Mouse (Mus musculus) liver, embryonic 16.5 days (tissue): Measurements from ENCODE around the gene Lig3. TPM values are rescaled to one million over a fixed set of nuclear protein-coding genes. Genes with fewer than 3 reads are reported as not detected.

ENCODE experiments used
- ATAC-seq: fragments of 200-750 bp; cut with Nextera tagmentation; 2 replicates; pipeline ENCODE4 v1.8.0; 2017; ENCODE audit warnings: low read depth, mild to moderate bottlenecking, moderate number of reproducible peaks, moderate library complexity
- H3K27ac ChIP-seq: fragments of 300-500 bp; sonication (generic); 2 replicates; pipeline ENCODE4 v1.5.1; 2014; ENCODE audit warnings: mild to moderate bottlenecking, low read length
- H3K27me3 ChIP-seq: fragments of 300-500 bp; sonication (generic); 2 replicates; pipeline ENCODE4 v1.6.1; 2014; ENCODE audit warnings: low read depth, low read length, mixed read lengths; ENCODE audit not compliant: control insufficient read depth, insufficient read depth
- H3K36me3 ChIP-seq: fragments of 300-500 bp; sonication (generic); 2 replicates; pipeline ENCODE4 v1.6.1; 2014; ENCODE audit warnings: mild to moderate bottlenecking; ENCODE audit not compliant: control insufficient read depth, insufficient read depth
- H3K4me1 ChIP-seq: fragments of 300-500 bp; sonication (generic); 2 replicates; pipeline ENCODE4 v1.6.1; 2014; ENCODE audit warnings: low read depth, low read length, mixed read lengths; ENCODE audit not compliant: control insufficient read depth
- H3K4me2 ChIP-seq: fragments of 300-500 bp; sonication (generic); 2 replicates; pipeline ENCODE4 v1.6.1; 2014; ENCODE audit warnings: low read depth, low read length, mixed read lengths
- H3K4me3 ChIP-seq: fragments of 300-500 bp; sonication (generic); 2 replicates; pipeline ENCODE4 v1.5.1; 2014; ENCODE audit warnings: low read depth, mild to moderate bottlenecking, low read length
- H3K9ac ChIP-seq: fragments of 300-500 bp; sonication (generic); 2 replicates; pipeline ENCODE4 v1.6.1; 2014; ENCODE audit warnings: low read depth, low read length
- H3K9me3 ChIP-seq: fragments of 300-500 bp; sonication (generic); replicated peaks from 2 replicates; pipeline ENCODE4 v1.6.1; 2016; ENCODE audit warnings: low read length; ENCODE audit not compliant: control insufficient read depth
- WGBS: fragments of 180-500 bp; shearing (Covaris S2); extraction: QIAGEN DNeasy Blood & Tissue Kit; methylation state at CpG from one replicate; pipeline ENCODE4 v1.1.7; 2014; ENCODE audit not compliant: insufficient replicate concordance; 5-methylcytosine and 5-hydroxymethylcytosine counted together
- polyA plus RNA-seq: library from polyadenylated mRNA; unstranded; fragments of >200 nt; fragmentation: Nextera tagmentation; extraction: Ambion mirVana; gene quantifications from 2 replicates; pipeline ENCODE4 v1.2.1, GENCODE M21; 2015

Lig3 gene
- 7.9 and 8.4 TPM in 2 replicates for polyA plus RNA-seq

DNA sequence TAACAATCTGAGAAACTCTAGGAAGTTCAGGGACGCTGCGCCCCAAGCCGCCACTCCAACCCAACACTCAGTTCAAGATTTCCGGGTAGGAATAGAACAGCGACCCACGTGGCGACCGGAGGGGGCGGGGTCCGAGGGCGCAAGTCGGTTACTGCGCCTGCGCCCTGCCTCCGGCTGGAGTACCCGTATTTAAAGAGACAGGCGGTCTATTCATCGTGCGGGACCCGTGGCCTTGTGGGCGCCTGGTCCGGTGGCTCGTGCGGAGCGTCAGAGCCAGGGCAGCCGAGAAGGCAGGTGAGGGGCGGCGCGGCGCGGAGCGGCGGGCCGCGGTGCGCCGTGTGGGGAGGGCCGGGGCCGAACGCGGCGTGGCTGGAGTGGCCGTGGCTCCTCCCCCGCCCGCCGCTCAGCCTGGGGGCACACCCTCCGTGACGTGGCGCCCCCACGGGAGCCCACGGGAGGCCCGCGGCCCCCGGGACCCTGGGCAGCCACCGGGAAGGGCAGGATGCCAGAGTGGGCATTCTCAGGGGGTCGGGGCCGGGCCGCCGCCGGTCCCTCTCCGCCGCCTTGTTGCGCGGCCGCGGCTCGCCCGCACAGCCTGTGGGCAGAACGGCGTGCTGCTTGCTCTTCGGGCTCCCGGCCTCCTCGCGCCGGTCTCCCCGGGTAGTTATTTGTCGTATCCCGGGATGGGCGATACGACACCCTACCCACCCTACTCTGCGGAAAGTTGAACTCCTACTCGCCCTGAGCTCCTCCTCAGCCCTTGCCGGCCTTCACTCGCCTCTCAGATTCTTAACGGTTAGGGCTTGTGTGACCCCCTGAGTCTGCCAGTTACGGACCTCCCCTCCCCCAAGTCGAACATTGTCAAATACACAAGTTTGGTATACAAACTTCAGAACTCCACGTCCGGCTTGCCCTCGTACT lies at the start of gene Lig3:
Lig3 (plus strand) TSS at position 126 of the 921 bp plus-strand sequence.
- H3K27me3 ChIP-seq, result no peaks in the 10 kb centered on the region
- ATAC-seq, result peak; percentile 91
- peak within 1 kb of the TSS; percentile 77 for H3K27ac ChIP-seq
- H3K4me2 ChIP-seq, result peak within 1 kb of the TSS; percentile 74
- H3K9ac ChIP-seq, result peak within 1 kb of the TSS; percentile 88
- H3K9me3 ChIP-seq, result no peaks in the 10 kb centered on the region
- peaks cover 16% of the 10 kb centered on the region for H3K4me1 ChIP-seq
- no peaks in the 10 kb centered on the region for H3K36me3 ChIP-seq
- H3K4me3 ChIP-seq, result peak within 1 kb of the TSS; percentile 94
- under 1% methylated on average over 77 of the region's 90 CpGs for WGBS

DNA sequence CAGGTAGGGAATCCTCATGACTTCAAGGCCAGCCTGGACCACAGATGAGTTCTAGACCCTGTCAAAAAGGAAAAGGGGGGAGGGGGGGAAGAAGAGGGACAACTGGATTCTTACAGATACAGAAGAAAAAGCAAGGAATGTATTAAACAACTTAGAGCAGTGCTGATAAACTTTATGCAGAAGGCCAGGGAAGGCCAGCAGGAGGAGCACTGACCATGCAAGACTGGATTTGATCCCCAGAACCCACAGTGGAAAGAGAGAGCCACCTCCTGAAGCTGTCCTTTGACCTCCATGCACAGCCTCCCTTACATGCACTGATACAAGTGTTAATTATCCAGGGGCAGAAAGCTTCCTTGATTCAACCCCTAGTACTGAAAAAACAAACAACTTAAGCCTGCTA lies 46.7 kb upstream of the Lig3 start:
- no peak overlapping the region for H3K9ac ChIP-seq
- no peak; the same call in 1 of the 2 replicates for ATAC-seq
- no peak overlapping the region for H3K27ac ChIP-seq
- no peaks in the 10 kb centered on the region for H3K9me3 ChIP-seq
- H3K4me2 ChIP-seq, result no peak overlapping the region
- H3K4me3 ChIP-seq, result no peak overlapping the region
- H3K4me1 ChIP-seq, result no peaks in the 10 kb centered on the region
- H3K27me3 ChIP-seq, result no peaks in the 10 kb centered on the region
- no peaks in the 10 kb centered on the region for H3K36me3 ChIP-seq

DNA sequence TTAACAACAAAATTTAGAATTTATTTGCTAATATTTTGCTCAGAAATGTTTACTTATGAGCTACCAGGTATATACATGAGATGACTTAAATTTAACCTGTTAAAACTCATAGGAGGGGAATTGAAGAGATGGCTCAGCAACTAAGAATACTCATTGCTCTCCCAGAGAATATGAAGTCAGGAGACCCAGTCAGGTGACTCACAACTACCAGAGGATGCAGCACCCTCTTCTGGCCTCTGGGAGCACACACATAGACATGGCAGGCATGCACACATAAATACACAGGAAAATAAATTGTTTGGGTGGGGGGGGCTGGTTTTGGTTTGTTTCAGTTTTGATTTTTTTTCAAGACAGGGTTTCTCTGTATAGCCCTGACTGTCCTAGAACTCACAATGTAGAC lies 41.9 kb upstream of the Lig3 start:
- no peak for ATAC-seq
- Histone ChIP-seq H3K9me3 (no peaks in the 10 kb centered on the region), H3K9ac (no peak overlapping the region), H3K4me2 (no peak overlapping the region), H3K4me1 (no peaks in the 10 kb centered on the region), H3K4me3 (no peak overlapping the region), H3K27ac (no peak overlapping the region), H3K36me3 (no peaks in the 10 kb centered on the region), H3K27me3 (no peaks in the 10 kb centered on the region)

DNA sequence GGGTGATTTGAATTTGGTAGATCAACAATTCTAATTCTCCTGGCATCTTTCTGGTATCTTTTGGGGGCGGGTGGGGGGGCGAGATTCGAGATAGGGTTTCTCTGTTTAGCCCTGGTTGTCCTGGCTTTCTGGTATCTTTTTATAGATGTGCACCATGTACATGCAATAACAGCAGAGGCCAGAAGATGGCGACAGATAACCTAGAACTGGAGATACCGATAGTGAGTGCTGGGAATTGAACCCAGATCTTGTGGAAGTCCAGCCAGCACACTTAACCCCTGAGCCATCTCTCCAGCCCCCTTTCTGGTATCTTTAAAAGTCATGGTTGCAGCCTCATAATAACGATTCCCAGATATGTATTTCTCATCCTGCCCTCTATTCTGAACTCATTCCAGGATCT lies 34.8 kb upstream of the Lig3 start:
- Histone ChIP-seq H3K4me2 (no peak overlapping the region), H3K27me3 (no peaks in the 10 kb centered on the region), H3K4me1 (peaks cover 8% of the 10 kb centered on the region), H3K4me3 (no peak overlapping the region), H3K36me3 (no peaks in the 10 kb centered on the region), H3K9me3 (no peaks in the 10 kb centered on the region), H3K9ac (no peak overlapping the region), H3K27ac (no peak overlapping the region)
- 20% methylated on average over 6 of the region's 6 CpGs for WGBS
- ATAC-seq, result no peak

DNA sequence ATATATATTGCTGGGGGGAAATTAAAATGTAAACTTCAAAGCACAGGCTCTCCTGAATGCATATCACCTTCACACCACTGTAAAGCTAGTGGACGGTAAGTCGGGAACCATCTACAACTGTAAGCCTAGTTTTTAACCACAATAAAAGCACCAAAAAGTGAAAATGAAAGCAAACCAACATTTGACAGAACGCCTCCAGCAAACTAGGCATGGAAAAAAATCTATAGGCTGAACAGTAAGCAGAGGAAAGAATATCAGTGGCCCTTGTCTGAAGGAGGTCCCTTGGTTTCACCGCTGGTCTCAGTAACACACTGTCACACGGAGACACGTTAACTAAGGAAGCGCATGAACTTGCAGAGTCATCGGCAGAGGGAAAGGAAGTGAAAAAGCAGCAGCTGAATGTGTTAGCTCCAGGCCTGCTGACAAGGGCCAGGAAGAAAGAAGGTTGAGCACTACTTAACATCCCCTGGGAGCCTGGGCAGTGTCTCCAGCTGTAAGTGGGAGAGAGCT lies 34.0 kb upstream of the Lig3 start:
- ATAC-seq, result peak; percentile 47; the same call in 1 of the 2 replicates
- H3K4me1 ChIP-seq, result peaks cover 8% of the 10 kb centered on the region
- no peaks in the 10 kb centered on the region for H3K9me3 ChIP-seq
- peak overlapping the region; percentile 55 for H3K4me2 ChIP-seq
- H3K27me3 ChIP-seq, result no peaks in the 10 kb centered on the region
- H3K27ac ChIP-seq, result peak overlapping the region; percentile 59
- H3K4me3 ChIP-seq, result peak overlapping the region; percentile 50
- H3K36me3 ChIP-seq, result no peaks in the 10 kb centered on the region
- peak overlapping the region; percentile 41 for H3K9ac ChIP-seq
- 18% methylated on average over 8 of the region's 8 CpGs for WGBS

DNA sequence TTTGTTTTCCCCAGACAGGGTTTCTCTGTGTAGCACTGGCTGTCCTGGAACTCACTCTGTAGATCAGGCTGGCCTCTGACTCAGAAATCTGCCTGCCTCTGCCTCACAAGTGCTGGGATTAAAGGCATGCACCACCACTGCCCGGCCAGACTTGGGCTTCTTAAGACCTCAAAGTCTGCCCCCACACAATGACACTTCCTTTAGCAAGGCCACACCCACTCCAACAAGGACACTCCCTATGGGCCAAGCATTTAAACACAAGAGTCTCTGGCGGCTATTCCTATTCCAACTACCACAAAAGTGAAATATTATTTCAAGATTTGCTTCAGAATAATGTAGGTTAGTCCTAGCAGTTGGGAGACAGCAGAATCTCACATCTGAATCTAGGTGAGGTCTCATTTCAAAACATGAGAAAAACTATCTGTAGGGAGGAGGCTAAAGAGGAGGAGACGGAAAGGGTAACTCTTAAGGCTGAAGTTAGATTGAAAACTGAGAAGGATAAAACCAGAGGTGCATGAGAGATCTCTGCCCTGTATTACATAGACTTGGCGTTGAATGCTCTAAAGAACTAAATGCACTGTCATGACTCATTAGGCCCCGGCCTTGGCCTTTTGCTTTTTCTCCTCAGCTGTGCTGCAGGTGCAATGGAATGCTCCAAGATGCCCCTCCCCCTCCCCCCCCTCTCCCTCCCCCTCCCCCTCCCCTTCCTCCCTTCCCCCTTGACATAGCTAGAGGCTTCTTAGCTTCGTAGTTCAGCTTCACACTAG lies 28.4 kb upstream of the Lig3 start:
- H3K36me3 ChIP-seq, result no peaks in the 10 kb centered on the region
- H3K9me3 ChIP-seq, result no peaks in the 10 kb centered on the region
- 51% methylated on average over 6 of the region's 6 CpGs for WGBS
- no peak overlapping the region for H3K27ac ChIP-seq
- no peak overlapping the region for H3K4me3 ChIP-seq
- H3K9ac ChIP-seq, result no peak overlapping the region
- no peak overlapping the region for H3K4me2 ChIP-seq
- ATAC-seq, result no peak
- H3K27me3 ChIP-seq, result no peaks in the 10 kb centered on the region
- no peaks in the 10 kb centered on the region for H3K4me1 ChIP-seq

DNA sequence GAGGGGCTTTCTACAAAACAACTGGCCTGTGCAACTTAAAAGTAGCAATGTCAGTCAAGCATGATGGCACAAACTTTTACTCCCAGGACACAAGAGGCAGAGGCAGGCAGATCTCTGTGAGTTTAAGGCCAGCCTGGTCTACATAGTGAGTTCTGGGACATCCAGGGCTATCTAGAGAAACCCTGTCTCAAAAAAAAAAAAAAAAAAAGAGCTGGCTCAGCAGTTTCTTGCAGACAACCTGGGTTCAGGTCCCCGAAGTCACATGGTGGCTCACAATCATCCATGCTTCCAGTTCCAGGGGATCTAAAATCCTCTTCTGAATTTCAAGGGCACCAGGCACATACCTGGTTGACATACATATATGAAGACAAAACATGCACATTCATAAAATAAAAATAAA lies 25.0 kb upstream of the Lig3 start:
- no peak overlapping the region for H3K4me3 ChIP-seq
- no peak overlapping the region for H3K27ac ChIP-seq
- 77% methylated on average over 1 of the region's 1 CpGs for WGBS
- H3K27me3 ChIP-seq, result no peaks in the 10 kb centered on the region
- H3K4me2 ChIP-seq, result no peak overlapping the region
- H3K9ac ChIP-seq, result no peak overlapping the region
- H3K4me1 ChIP-seq, result no peaks in the 10 kb centered on the region
- no peaks in the 10 kb centered on the region for H3K36me3 ChIP-seq
- no peaks in the 10 kb centered on the region for H3K9me3 ChIP-seq
- no peak for ATAC-seq

DNA sequence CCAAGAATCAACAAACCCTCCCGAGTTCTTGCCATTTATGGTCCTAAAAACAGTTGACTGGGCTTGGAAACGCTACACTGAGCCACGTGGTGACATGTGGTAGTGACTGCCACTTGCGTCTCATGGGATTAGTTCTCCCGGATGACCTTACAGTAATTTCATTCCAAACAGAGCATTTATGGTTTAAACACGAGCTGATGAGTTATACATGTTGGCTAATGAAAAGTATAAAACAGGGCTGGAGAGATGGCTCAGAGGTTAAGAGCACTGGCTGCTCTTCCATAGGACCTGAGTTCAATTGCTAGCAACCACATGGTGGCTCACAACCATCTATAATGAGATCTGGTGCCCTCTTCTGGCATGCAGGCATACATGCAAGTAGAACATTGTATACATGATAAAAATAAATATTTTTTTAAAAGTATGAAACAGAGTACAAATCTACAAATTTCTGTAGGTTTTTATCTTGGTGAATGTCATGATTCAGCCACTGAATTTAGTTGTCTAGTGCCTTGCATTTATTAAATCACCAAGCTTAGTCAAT lies 18.6 kb upstream of the Lig3 start:
- 78% methylated on average over 6 of the region's 6 CpGs for WGBS
- no peak for ATAC-seq
- Histone ChIP-seq H3K4me1 (peaks cover 22% of the 10 kb centered on the region), H3K4me3 (no peak overlapping the region), H3K27ac (no peak overlapping the region), H3K27me3 (no peaks in the 10 kb centered on the region), H3K9me3 (no peaks in the 10 kb centered on the region), H3K9ac (no peak overlapping the region), H3K4me2 (no peak overlapping the region), H3K36me3 (no peaks in the 10 kb centered on the region)
